Mouse (Mus musculus): Measurements from ENCODE around the gene Fzd9.

GRCm38 (mm10) chr5:135241474-135241873 is 9.6 kb downstream of the Fzd9 start:
- TF ChIP-seq GATA1 (IDR thresholded peaks at IDR 0.05; ENCODE audit: borderline replicate concordance, low read length) (no peak), FLI1 (IDR thresholded peaks at IDR 0.05; ENCODE audit: low read length) (no peak)

All from megakaryocyte, embryonic 14.5 days (primary cell).